Mouse (Mus musculus) testis, adult 2 months (tissue): ENCODE measurements around the gene Pcbd2. TPM values are rescaled to one million over a fixed set of nuclear protein-coding genes. Genes with fewer than 3 reads are reported as not detected.

Experiments used
- H3K27ac ChIP-seq: fragments of 200-500 bp; 2 replicates; pipeline ENCODE4 v1.5.1; 2012; ENCODE audit warnings: low read depth, low read length; ENCODE audit not compliant: control insufficient read depth, insufficient read depth
- H3K27me3 ChIP-seq: fragments of 200-500 bp; 2 replicates; pipeline ENCODE4 v1.6.1; 2012; ENCODE audit warnings: mild to moderate bottlenecking, low read length, moderate library complexity; ENCODE audit not compliant: control insufficient read depth, insufficient read depth
- H3K36me3 ChIP-seq: fragments of 200-500 bp; 2 replicates; pipeline ENCODE4 v1.6.1; 2012; ENCODE audit warnings: mild to moderate bottlenecking, low read length; ENCODE audit not compliant: control insufficient read depth, insufficient read depth
- H3K4me1 ChIP-seq: fragments of 200-500 bp; 2 replicates; pipeline ENCODE4 v1.6.1; 2012; ENCODE audit warnings: low read length; ENCODE audit not compliant: control insufficient read depth, insufficient read depth
- H3K4me3 ChIP-seq: fragments of 200-500 bp; 2 replicates; pipeline ENCODE4 v1.5.1; 2012; ENCODE audit warnings: low read depth, mild to moderate bottlenecking, low read length, moderate library complexity, mixed read lengths; ENCODE audit not compliant: control insufficient read depth
- CTCF ChIP-seq: fragments of 200-500 bp; IDR thresholded peaks from 2 replicates; pipeline ENCODE4 v1.5.1; 2012; ENCODE audit warnings: low read depth, mild to moderate bottlenecking, inconsistent platforms, low read length, moderate library complexity; ENCODE audit not compliant: control insufficient read depth, insufficient read depth, insufficient replicate concordance
- POLR2A ChIP-seq: fragments of 200-500 bp; IDR thresholded peaks from 2 replicates; pipeline ENCODE4 v1.6.1; 2012; ENCODE audit warnings: low read depth, mild to moderate bottlenecking, inconsistent platforms, low read length, moderate library complexity; ENCODE audit not compliant: control insufficient read depth
- polyA plus RNA-seq: library from polyadenylated mRNA; depleted of rRNA; stranded (reverse); fragments of >200 nt; gene quantifications from 2 replicates; pipeline ENCODE4 v1.2.3, GENCODE M21; 2012

Pcbd2 gene
- polyA plus RNA-seq, 1 experiment = 4.8 TPM

GRCm38 (mm10) chr13:55809707-55810106 is 82.5 kb downstream of the Pcbd2 start:
- H3K4me1 ChIP-seq = no peaks in the 10 kb centered on the region
- H3K4me3 ChIP-seq = no peak overlapping the region
- TF ChIP-seq POLR2A (no peak), CTCF (no peak)
- H3K27me3 ChIP-seq = no peaks in the 10 kb centered on the region
- H3K36me3 ChIP-seq = no peaks in the 10 kb centered on the region
- H3K27ac ChIP-seq = no peak overlapping the region

GRCm38 (mm10) chr13:55810947-55811346 is 83.8 kb downstream of the Pcbd2 start:
- TF ChIP-seq POLR2A = no peak
- no peak for TF ChIP-seq CTCF
- Histone ChIP-seq H3K36me3 (no peaks in the 10 kb centered on the region), H3K4me3 (no peak overlapping the region), H3K4me1 (no peaks in the 10 kb centered on the region; the same call in 1 of the 2 replicates), H3K27ac (no peak overlapping the region), H3K27me3 (no peaks in the 10 kb centered on the region)

GRCm38 (mm10) chr13:55813490-55814016 is 86.4 kb downstream of the Pcbd2 start:
- Histone ChIP-seq H3K27ac (no peak overlapping the region), H3K36me3 (no peaks in the 10 kb centered on the region), H3K27me3 (no peaks in the 10 kb centered on the region), H3K4me1 (no peaks in the 10 kb centered on the region; the same call in 1 of the 2 replicates), H3K4me3 (no peak overlapping the region)
- TF ChIP-seq POLR2A (no peak), CTCF (no peak)

- H3K27ac ChIP-seq = no peak overlapping the region
- H3K4me3 ChIP-seq = no peak overlapping the region
- no peaks in the 10 kb centered on the region for H3K27me3 ChIP-seq
- H3K36me3 ChIP-seq = no peaks in the 10 kb centered on the region
- no peaks in the 10 kb centered on the region; the same call in 1 of the 2 replicates for H3K4me1 ChIP-seq
- TF ChIP-seq POLR2A = no peak
- no peak for TF ChIP-seq CTCF
These were observed 87.7 kb downstream of the Pcbd2 start for GRCm38 (mm10) chr13:55814834-55815233.

GRCm38 (mm10) chr13:55822499-55822898 is 95.3 kb downstream of the Pcbd2 start:
- TF ChIP-seq CTCF (no peak), POLR2A (no peak)

GRCm38 (mm10) chr13:55824151-55824945 is 97.2 kb downstream of the Pcbd2 start:
- TF ChIP-seq CTCF (no peak), POLR2A (no peak)
- H3K36me3 ChIP-seq = no peaks in the 10 kb centered on the region
- H3K4me3 ChIP-seq = no peak overlapping the region
- H3K4me1 ChIP-seq = peaks cover 13% of the 10 kb centered on the region
- no peaks in the 10 kb centered on the region; the same call in none of the 2 replicates for H3K27me3 ChIP-seq
- H3K27ac ChIP-seq = no peak overlapping the region

More at GRCm38 (mm10) chr13:55822499-55822898, 95.3 kb downstream of the Pcbd2 start:
- peaks cover 6% of the 10 kb centered on the region for H3K4me1 ChIP-seq
- H3K36me3 ChIP-seq = no peaks in the 10 kb centered on the region
- H3K27ac ChIP-seq = no peak overlapping the region
- H3K4me3 ChIP-seq = no peak overlapping the region
- no peaks in the 10 kb centered on the region; the same call in none of the 2 replicates for H3K27me3 ChIP-seq

GRCm38 (mm10) chr13:55825245-55825681 is 98.1 kb downstream of the Pcbd2 start:
- Histone ChIP-seq H3K27ac (no peak overlapping the region), H3K4me3 (no peak overlapping the region), H3K27me3 (no peaks in the 10 kb centered on the region; the same call in none of the 2 replicates), H3K4me1 (peaks cover 18% of the 10 kb centered on the region), H3K36me3 (no peaks in the 10 kb centered on the region)
- TF ChIP-seq CTCF = no peak
- no peak for TF ChIP-seq POLR2A
